Mouse (Mus musculus): ENCODE measurements around the gene Mrps2. TPM values are rescaled to one million over a fixed set of nuclear protein-coding genes. Genes with fewer than 3 reads are reported as not detected.

Mrps2 gene
- polyA plus RNA-seq (2012; rRNA removed) = 33.9 and 39.7 TPM in 2 replicates

GRCm38 (mm10) chr2:28467860-28468485, at the start of gene Mrps2:
Gene Mrps2 (plus strand): TSS chr2:28468066.

GRCm38 (mm10) chr2:28446515-28447314, 21.2 kb upstream of the Mrps2 start, which contains the start of gene Ppp1r26:
Gene Ppp1r26 (plus strand): TSS chr2:28446800.

GRCm38 (mm10) chr2:28465836-28466518, 1.9 kb upstream of the Mrps2 start, which contains the start of gene 1700007K13Rik:
Gene 1700007K13Rik (minus strand): TSS chr2:28466332.

GRCm38 (mm10) chr2:28496671-28497070, 28.8 kb downstream of the Mrps2 start, which contains the start of gene Gbgt1:
Gene Gbgt1 (plus strand): TSS chr2:28496891.

GRCm38 (mm10) chr2:28505795-28506194, 37.9 kb downstream of the Mrps2 start, which contains the start of gene Gm10134:
Gene Gm10134 (plus strand): TSS chr2:28506095.

GRCm38 (mm10) chr2:28512798-28513401, 45.0 kb downstream of the Mrps2 start, which contains the start of gene Ralgds:
Gene Ralgds (plus strand): TSS chr2:28513125.

Other genes with a start within 250 kb of the Mrps2 start
- 2.3 and 2.7 TPM in 2 replicates for gene Ppp1r26, start 21.3 kb upstream of the Mrps2 start, polyA plus RNA-seq (2012; rRNA removed)
- gene 1700007K13Rik, start 1.7 kb upstream of the Mrps2 start, polyA plus RNA-seq (2012; rRNA removed) = not detected in 2 replicates
- gene Gbgt1, start 28.8 kb downstream of the Mrps2 start, polyA plus RNA-seq (2012; rRNA removed) = 5.0 and 5.7 TPM in 2 replicates
- 0.71 and 1.4 TPM in 2 replicates for gene Gm10134, start 38.0 kb downstream of the Mrps2 start, polyA plus RNA-seq (2012; rRNA removed)
- 145 and 148 TPM in 2 replicates for gene Ralgds, start 45.1 kb downstream of the Mrps2 start, polyA plus RNA-seq (2012; rRNA removed)
- 0.58 and 728 TPM in 2 replicates for gene Cel, start 95.3 kb downstream of the Mrps2 start, polyA plus RNA-seq (2012; rRNA removed)
- 21.2 and 22.9 TPM in 2 replicates for gene Gtf3c5, start 115.7 kb downstream of the Mrps2 start, polyA plus RNA-seq (2012; rRNA removed)
- 1.1 and 1.2 TPM in 2 replicates for gene Gfi1b, start 153.9 kb downstream of the Mrps2 start, polyA plus RNA-seq (2012; rRNA removed)
- 9.5 and 10.0 TPM in 2 replicates for gene Tsc1, start 173.2 kb downstream of the Mrps2 start, polyA plus RNA-seq (2012; rRNA removed)
- 0.39 and 0.92 TPM in 2 replicates for gene Spaca9, start 231.7 kb downstream of the Mrps2 start, polyA plus RNA-seq (2012; rRNA removed)
- gene Ak8, start 232.1 kb downstream of the Mrps2 start, polyA plus RNA-seq (2012; rRNA removed) = 0.14 and 0.20 TPM in 2 replicates

Measured in colon, adult 2 months (tissue).